Mouse (Mus musculus) heart, adult 2 months (tissue): ENCODE data around the gene Znrd1as. TPM values are rescaled to one million over a fixed set of nuclear protein-coding genes. Genes with fewer than 3 reads are reported as not detected.
A peak's percentile ranks its signal among the peaks of the same experiment; 100 is the strongest.

Experiments
- DNase-seq, 2 experiments: peaks; one replicate each; pipeline ENCODE4 v3.0.0; 2021
- H3K27ac ChIP-seq: fragments of 200-600 bp; 2 replicates; pipeline ENCODE4 v1.8.1; 2022
- H3K27me3 ChIP-seq: fragments of 200-500 bp; 2 replicates; pipeline ENCODE4 v1.6.1; 2012; ENCODE audit warnings: mild to moderate bottlenecking, low read length, inconsistent platforms, mixed read lengths; ENCODE audit not compliant: control insufficient read depth, insufficient read depth
- H3K36me3 ChIP-seq: fragments of 200-500 bp; 2 replicates; pipeline ENCODE4 v1.6.1; 2012; ENCODE audit warnings: low read length, inconsistent platforms; ENCODE audit not compliant: control insufficient read depth, insufficient read depth
- H3K4me1 ChIP-seq: fragments of 200-500 bp; 2 replicates; pipeline ENCODE4 v1.6.1; 2011; ENCODE audit warnings: low read length; ENCODE audit not compliant: control insufficient read depth, insufficient read depth
- H3K4me3 ChIP-seq: fragments of 200-600 bp; 2 replicates; pipeline ENCODE4 v1.8.1; 2022
- H3K79me2 ChIP-seq: fragments of 200-500 bp; replicated peaks from 2 replicates; pipeline ENCODE4 v1.6.1; 2012; ENCODE audit warnings: mild to moderate bottlenecking, inconsistent platforms, low read length, moderate library complexity, mixed read lengths; ENCODE audit not compliant: control insufficient read depth, insufficient read depth
- H3K9ac ChIP-seq: fragments of 200-500 bp; 2 replicates; pipeline ENCODE4 v1.6.1; 2012; ENCODE audit warnings: low read depth, mild to moderate bottlenecking, control low read depth, inconsistent platforms, low read length, mixed read lengths
- CTCF ChIP-seq: fragments of 200-600 bp; IDR thresholded peaks from 2 replicates; pipeline ENCODE4 v1.8.1; 2022; ENCODE audit warnings: antibody characterized with exemption, mild to moderate bottlenecking, moderate library complexity
- EP300 ChIP-seq: fragments of 200-500 bp; IDR thresholded peaks from 2 replicates; pipeline ENCODE4 v1.6.1; 2011; ENCODE audit warnings: low read depth, low read length, control low read depth; ENCODE audit not compliant: insufficient read depth
- POLR2A ChIP-seq: fragments of 200-500 bp; IDR thresholded peaks from 2 replicates; pipeline ENCODE4 v1.6.1; 2011; ENCODE audit warnings: mild to moderate bottlenecking, low read depth, low read length, control low read depth; ENCODE audit not compliant: insufficient read depth
- WGBS: fragments of 180-500 bp; shearing (Covaris S2); methylation state at CpG from one replicate; pipeline ENCODE4 v1.1.7; 2018; 5-methylcytosine and 5-hydroxymethylcytosine counted together
- intact Hi-C: fragments of 180-260 bp; cut with DNase I; formaldehyde crosslinking; loops from one replicate; pipeline ENCODE4 v1.15.1; 2025
- polyA plus RNA-seq: library from polyadenylated mRNA; depleted of rRNA; stranded (reverse); fragments of >200 nt; gene quantifications from 2 replicates; pipeline ENCODE4 v1.2.3, GENCODE M21; 2012
- total RNA-seq, 2 experiments: library from RNA; stranded (reverse); gene quantifications; 2 replicates each; pipeline ENCODE4 v1.2.3; 2021

The Znrd1as gene
- total and polyA plus RNA-seq, 3 experiments, result 4.0 to 18.2 (median 14.1) TPM

- TF ChIP-seq CTCF (no peak), EP300 (no peak), POLR2A (no peak)
- 80% methylated on average over 4 of the region's 4 CpGs for WGBS
- no peak overlapping the region for H3K9ac ChIP-seq
These were observed 35.7 kb upstream of the Znrd1as start for GRCm38 (mm10) chr17:36922715-36923114.

GRCm38 (mm10) chr17:36923491-36923890, 34.9 kb upstream of the Znrd1as start:
- intact Hi-C loops, result no loop called here

More at GRCm38 (mm10) chr17:36922715-36923114, 35.7 kb upstream of the Znrd1as start:
- H3K4me1 ChIP-seq, result peaks cover under 1% of the 10 kb centered on the region; the same call in 1 of the 2 replicates
- no peak overlapping the region for H3K27ac ChIP-seq
- intact Hi-C loops, result no loop called here
- H3K27me3 ChIP-seq, result no peaks in the 10 kb centered on the region
- no peak for DNase-seq
- no peaks in the 10 kb centered on the region for H3K36me3 ChIP-seq
- no peak overlapping the region for H3K4me3 ChIP-seq
- H3K79me2 ChIP-seq, result no peaks in the 10 kb centered on the region

GRCm38 (mm10) chr17:36927496-36928120, 30.8 kb upstream of the Znrd1as start:
- peak in 1 of 2 experiments; percentile 59 for DNase-seq
- no peaks in the 10 kb centered on the region for H3K27me3 ChIP-seq
- H3K4me3 ChIP-seq, result no peak overlapping the region
- TF ChIP-seq EP300 (0 out of 2 replicates have a peak, but pooled peaks have one; percentile 36), POLR2A (no peak), CTCF (no peak)
- intact Hi-C loops, result no loop called here
- H3K9ac ChIP-seq, result no peak overlapping the region
- no peaks in the 10 kb centered on the region for H3K79me2 ChIP-seq
- 43% methylated on average over 10 of the region's 10 CpGs for WGBS
- H3K27ac ChIP-seq, result no peak overlapping the region
- H3K4me1 ChIP-seq, result peaks cover 15% of the 10 kb centered on the region
- H3K36me3 ChIP-seq, result no peaks in the 10 kb centered on the region; the same call in 1 of the 2 replicates

More at GRCm38 (mm10) chr17:36923491-36923890, 34.9 kb upstream of the Znrd1as start:
- H3K79me2 ChIP-seq, result no peaks in the 10 kb centered on the region
- no peak overlapping the region for H3K4me3 ChIP-seq
- no peak for DNase-seq
- no peak overlapping the region for H3K9ac ChIP-seq
- H3K27ac ChIP-seq, result no peak overlapping the region
- no peaks in the 10 kb centered on the region for H3K36me3 ChIP-seq
- H3K27me3 ChIP-seq, result no peaks in the 10 kb centered on the region
- TF ChIP-seq CTCF, result no peak
- no peak for TF ChIP-seq POLR2A
- no peak for TF ChIP-seq EP300
- 53% methylated on average over 4 of the region's 4 CpGs for WGBS
- peaks cover 1% of the 10 kb centered on the region; the same call in 1 of the 2 replicates for H3K4me1 ChIP-seq

- DNase-seq, result no peak
- H3K4me1 ChIP-seq, result peaks cover 15% of the 10 kb centered on the region
- TF ChIP-seq CTCF, result no peak
- no peak for TF ChIP-seq EP300
- TF ChIP-seq POLR2A, result no peak
- H3K79me2 ChIP-seq, result no peaks in the 10 kb centered on the region
- peak overlapping the region; percentile 67 for H3K27ac ChIP-seq
- H3K4me3 ChIP-seq, result no peak overlapping the region
- WGBS, result 66% methylated on average over 12 of the region's 12 CpGs
- no peaks in the 10 kb centered on the region for H3K27me3 ChIP-seq
- intact Hi-C loops, result no loop called here
- H3K9ac ChIP-seq, result no peak overlapping the region
- H3K36me3 ChIP-seq, result no peaks in the 10 kb centered on the region; the same call in 1 of the 2 replicates
These were observed 29.0 kb upstream of the Znrd1as start for GRCm38 (mm10) chr17:36929236-36929932.

GRCm38 (mm10) chr17:36930233-36930632, 28.2 kb upstream of the Znrd1as start:
- whole genome bisulfite sequencing, result 49% methylated on average over 6 of the region's 6 CpGs
- Histone ChIP-seq H3K36me3 (no peaks in the 10 kb centered on the region; the same call in 1 of the 2 replicates), H3K4me1 (peaks cover 15% of the 10 kb centered on the region), H3K27me3 (no peaks in the 10 kb centered on the region), H3K27ac (peak overlapping the region; percentile 67), H3K79me2 (no peaks in the 10 kb centered on the region), H3K9ac (no peak overlapping the region), H3K4me3 (no peak overlapping the region)
- TF ChIP-seq EP300, result 0 out of 2 replicates have a peak, but pooled peaks have one; percentile 38
- no peak for TF ChIP-seq POLR2A
- TF ChIP-seq CTCF, result no peak
- intact Hi-C loops, result no loop called here
- DNase-seq, result peak in 1 of 2 experiments; percentile 35

- peaks cover 15% of the 10 kb centered on the region for H3K4me1 ChIP-seq
- TF ChIP-seq POLR2A (no peak), CTCF (no peak), EP300 (no peak)
- intact Hi-C loops, result no loop called here
- H3K4me3 ChIP-seq, result no peak overlapping the region
- H3K9ac ChIP-seq, result no peak overlapping the region
- H3K27me3 ChIP-seq, result no peaks in the 10 kb centered on the region
- peak overlapping the region; percentile 26 for H3K27ac ChIP-seq
- 74% methylated on average over 4 of the region's 4 CpGs for WGBS
- H3K36me3 ChIP-seq, result no peaks in the 10 kb centered on the region; the same call in 1 of the 2 replicates
- no peak for DNase-seq
- H3K79me2 ChIP-seq, result no peaks in the 10 kb centered on the region
These were observed 27.3 kb upstream of the Znrd1as start for GRCm38 (mm10) chr17:36931130-36931529.
